Mouse (Mus musculus): ENCODE results near the gene Olfr123. TPM values are rescaled to one million over a fixed set of nuclear protein-coding genes. Genes with fewer than 3 reads are reported as not detected.

Gene Olfr123
- total RNA-seq (2014; fragmentation: Nextera tagmentation) (not detected in 2 replicates), total RNA-seq (2017) (not detected in 2 replicates)

DNA sequence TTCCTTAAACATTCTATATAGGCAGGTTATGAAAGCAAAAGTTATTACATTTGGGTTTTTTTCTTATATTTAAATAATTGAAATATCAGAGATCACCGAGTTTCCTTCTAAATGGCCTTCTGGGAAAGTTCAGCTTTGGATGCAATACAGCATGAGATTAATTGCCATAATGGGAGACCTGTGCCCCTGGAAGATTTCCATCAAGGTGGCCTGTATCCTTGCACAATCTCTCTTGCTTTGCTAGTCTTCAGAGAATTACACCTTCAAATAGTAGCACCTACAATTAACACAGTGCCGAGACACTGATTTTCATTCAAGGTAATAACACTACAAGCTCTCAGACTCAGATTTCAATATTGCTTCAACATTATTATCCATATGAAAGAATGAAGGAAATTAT, at the start of gene Olfr123:
Gene Olfr123, plus strand, starts transcription at position 301 of the 400 bp plus-strand sequence.
- no peak for ATAC-seq (replicated peaks; ENCODE audit: poor library complexity, severe bottlenecking)

DNA sequence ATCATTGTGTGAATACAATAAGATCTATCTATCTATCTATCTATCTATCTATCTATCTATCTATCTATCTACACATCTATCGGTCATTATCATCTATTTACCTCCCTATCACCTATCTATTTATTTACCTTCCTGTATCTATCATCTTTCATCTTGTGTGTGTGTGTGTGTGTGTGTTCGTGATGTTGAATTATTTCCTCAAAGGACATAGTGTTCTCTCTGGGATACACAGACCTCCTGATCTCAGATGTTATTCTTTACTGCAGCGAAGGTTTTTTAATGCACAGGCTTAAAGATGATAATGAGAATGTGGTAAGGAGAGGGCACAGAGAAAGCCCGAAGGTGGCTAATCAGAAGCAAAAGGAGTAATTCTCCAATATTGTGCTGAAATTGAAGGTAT, 25.0 kb upstream of the Olfr123 start, which contains the start of gene Olfr122:
Gene Olfr122, plus strand, starts transcription at position 301 of the 400 bp plus-strand sequence.
- ATAC-seq (replicated peaks; ENCODE audit: poor library complexity, severe bottlenecking) = no peak

DNA sequence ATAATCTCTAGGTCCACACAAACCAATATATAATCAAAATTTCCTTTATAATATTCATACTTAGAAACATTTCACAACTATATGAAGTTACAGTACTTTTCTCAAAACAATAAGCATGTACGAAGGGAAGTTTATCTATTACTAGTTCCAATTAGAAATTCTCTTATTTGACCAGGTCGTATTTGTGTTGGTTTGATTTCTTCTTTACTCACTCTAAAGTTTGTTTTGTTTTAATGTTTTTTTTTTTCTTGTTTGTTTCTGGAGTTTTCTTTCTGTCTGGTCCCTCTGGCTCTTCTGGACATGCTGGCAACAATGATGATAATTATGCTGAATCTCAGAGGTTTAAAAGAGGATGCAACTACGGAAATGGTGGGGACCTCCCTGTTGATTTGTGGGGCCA, 6.3 kb downstream of the Olfr123 start, which contains the start of gene Olfr124:
Gene Olfr124, plus strand, starts transcription at position 301 of the 400 bp plus-strand sequence.
- no peak for ATAC-seq (replicated peaks; ENCODE audit: poor library complexity, severe bottlenecking)

DNA sequence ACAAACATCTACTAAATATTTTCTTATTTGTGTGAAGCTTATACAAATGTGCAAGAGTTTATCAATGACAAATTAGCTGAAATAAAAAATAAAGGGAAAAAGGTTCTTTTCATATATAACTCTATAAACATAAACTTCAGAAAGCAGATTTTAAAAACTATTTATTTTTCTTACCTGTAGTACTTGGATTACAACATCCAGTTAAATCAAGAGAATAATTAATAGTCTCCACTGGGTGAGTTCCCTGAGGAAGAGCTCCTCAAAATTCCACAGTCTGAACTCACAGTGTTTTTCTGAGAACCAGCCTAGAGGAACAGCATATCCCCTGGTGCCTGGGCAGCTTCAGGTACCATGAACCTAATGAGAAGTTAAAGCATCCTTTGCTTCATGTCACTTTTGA, 39.3 kb downstream of the Olfr123 start, which contains the start of gene Olfr125:
Gene Olfr125, plus strand, starts transcription at position 301 of the 400 bp plus-strand sequence.
- ATAC-seq (replicated peaks; ENCODE audit: poor library complexity, severe bottlenecking) = no peak

DNA sequence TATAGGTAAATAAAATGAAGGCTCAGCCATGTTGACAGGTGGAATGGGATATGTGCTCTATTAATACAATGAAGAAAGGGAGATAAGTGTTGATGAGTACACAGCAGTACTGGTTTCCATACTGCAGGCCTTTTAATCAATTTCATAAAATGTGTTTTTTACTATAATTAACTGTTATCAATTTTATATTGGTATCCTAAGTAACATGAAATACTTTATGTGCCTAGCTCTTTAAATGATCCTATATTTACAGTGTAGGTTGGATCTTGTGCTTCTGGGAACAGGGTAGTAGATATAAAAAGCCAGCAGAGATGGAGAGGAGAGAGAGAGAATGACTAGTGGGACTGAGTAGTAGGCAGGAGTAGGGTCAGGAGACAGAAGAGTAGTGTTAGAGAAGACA, 53.9 kb downstream of the Olfr123 start, which contains the start of gene Olfr126:
Gene Olfr126, plus strand, starts transcription at position 301 of the 400 bp plus-strand sequence.
- ATAC-seq (replicated peaks; ENCODE audit: poor library complexity, severe bottlenecking) = no peak

Other genes starting within 250 kb of the Olfr123 start
- not detected in 2 replicates for gene Olfr112, start 224.1 kb upstream of the Olfr123 start, total RNA-seq (2014; fragmentation: Nextera tagmentation)
- not detected in 2 replicates for gene Olfr112, start 224.1 kb upstream of the Olfr123 start, total RNA-seq (2017)
- gene Olfr113, start 215.9 kb upstream of the Olfr123 start, total RNA-seq (2014; fragmentation: Nextera tagmentation) = not detected in 2 replicates
- gene Olfr113, start 215.9 kb upstream of the Olfr123 start, total RNA-seq (2017) = not detected in 2 replicates
- not detected in 2 replicates for gene Olfr114, start 200.8 kb upstream of the Olfr123 start, total RNA-seq (2014; fragmentation: Nextera tagmentation)
- gene Olfr114, start 200.8 kb upstream of the Olfr123 start, total RNA-seq (2017) = not detected in 2 replicates
- gene Olfr115, start 166.4 kb upstream of the Olfr123 start, total RNA-seq (2014; fragmentation: Nextera tagmentation) = not detected in 2 replicates
- gene Olfr115, start 166.4 kb upstream of the Olfr123 start, total RNA-seq (2017) = not detected in 2 replicates
- gene Olfr116, start 166.3 kb upstream of the Olfr123 start, total RNA-seq (2014; fragmentation: Nextera tagmentation) = not detected in 2 replicates
- not detected in 2 replicates for gene Olfr116, start 166.3 kb upstream of the Olfr123 start, total RNA-seq (2017)
- gene Olfr117, start 129.7 kb upstream of the Olfr123 start, total RNA-seq (2014; fragmentation: Nextera tagmentation) = not detected in 2 replicates
- gene Olfr117, start 129.7 kb upstream of the Olfr123 start, total RNA-seq (2017) = not detected in 2 replicates
- gene Olfr118, start 126.5 kb upstream of the Olfr123 start, total RNA-seq (2014; fragmentation: Nextera tagmentation) = not detected in 2 replicates
- gene Olfr118, start 126.5 kb upstream of the Olfr123 start, total RNA-seq (2017) = not detected in 2 replicates
- not detected in 2 replicates for gene Olfr119, start 97.0 kb upstream of the Olfr123 start, total RNA-seq (2014; fragmentation: Nextera tagmentation)
- not detected in 2 replicates for gene Olfr119, start 97.0 kb upstream of the Olfr123 start, total RNA-seq (2017)
- not detected in 2 replicates for gene Olfr120, start 71.7 kb upstream of the Olfr123 start, total RNA-seq (2014; fragmentation: Nextera tagmentation)
- not detected in 2 replicates for gene Olfr120, start 71.7 kb upstream of the Olfr123 start, total RNA-seq (2017)
- not detected in 2 replicates for gene Olfr121, start 44.7 kb upstream of the Olfr123 start, total RNA-seq (2014; fragmentation: Nextera tagmentation)
- gene Olfr121, start 44.7 kb upstream of the Olfr123 start, total RNA-seq (2017) = not detected in 2 replicates
- gene Olfr122, start 24.9 kb upstream of the Olfr123 start, total RNA-seq (2014; fragmentation: Nextera tagmentation) = not detected in 2 replicates
- not detected in 2 replicates for gene Olfr122, start 24.9 kb upstream of the Olfr123 start, total RNA-seq (2017)
- not detected in 2 replicates for gene Olfr124, start 6.4 kb downstream of the Olfr123 start, total RNA-seq (2014; fragmentation: Nextera tagmentation)
- not detected in 2 replicates for gene Olfr124, start 6.4 kb downstream of the Olfr123 start, total RNA-seq (2017)
- gene Olfr125, start 39.4 kb downstream of the Olfr123 start, total RNA-seq (2014; fragmentation: Nextera tagmentation) = not detected in 2 replicates
- gene Olfr125, start 39.4 kb downstream of the Olfr123 start, total RNA-seq (2017) = not detected in 2 replicates
- not detected in 2 replicates for gene Olfr126, start 54.0 kb downstream of the Olfr123 start, total RNA-seq (2014; fragmentation: Nextera tagmentation)
- gene Olfr126, start 54.0 kb downstream of the Olfr123 start, total RNA-seq (2017) = not detected in 2 replicates
- gene Olfr127, start 106.9 kb downstream of the Olfr123 start, total RNA-seq (2014; fragmentation: Nextera tagmentation) = not detected in 2 replicates
- gene Olfr127, start 106.9 kb downstream of the Olfr123 start, total RNA-seq (2017) = not detected in 2 replicates
- gene Olfr128, start 127.0 kb downstream of the Olfr123 start, total RNA-seq (2014; fragmentation: Nextera tagmentation) = not detected in 2 replicates
- gene Olfr128, start 127.0 kb downstream of the Olfr123 start, total RNA-seq (2017) = not detected in 2 replicates
- gene Olfr761, start 159.6 kb downstream of the Olfr123 start, total RNA-seq (2014; fragmentation: Nextera tagmentation) = not detected in 2 replicates
- not detected in 2 replicates for gene Olfr761, start 159.6 kb downstream of the Olfr123 start, total RNA-seq (2017)